Mouse (Mus musculus) right cerebral cortex, postnatal 14 days (tissue): ENCODE measurements around the gene Rbl1.
"Not testable (repeated sequence)": the region's sequence is repeated elsewhere in the genome, so short reads cannot be mapped to it uniquely, and the experiment has no call there.

Experiments used
- DNase-seq: peaks from one replicate; pipeline ENCODE4 v3.0.0; 2022

The Rbl1 gene

DNA sequence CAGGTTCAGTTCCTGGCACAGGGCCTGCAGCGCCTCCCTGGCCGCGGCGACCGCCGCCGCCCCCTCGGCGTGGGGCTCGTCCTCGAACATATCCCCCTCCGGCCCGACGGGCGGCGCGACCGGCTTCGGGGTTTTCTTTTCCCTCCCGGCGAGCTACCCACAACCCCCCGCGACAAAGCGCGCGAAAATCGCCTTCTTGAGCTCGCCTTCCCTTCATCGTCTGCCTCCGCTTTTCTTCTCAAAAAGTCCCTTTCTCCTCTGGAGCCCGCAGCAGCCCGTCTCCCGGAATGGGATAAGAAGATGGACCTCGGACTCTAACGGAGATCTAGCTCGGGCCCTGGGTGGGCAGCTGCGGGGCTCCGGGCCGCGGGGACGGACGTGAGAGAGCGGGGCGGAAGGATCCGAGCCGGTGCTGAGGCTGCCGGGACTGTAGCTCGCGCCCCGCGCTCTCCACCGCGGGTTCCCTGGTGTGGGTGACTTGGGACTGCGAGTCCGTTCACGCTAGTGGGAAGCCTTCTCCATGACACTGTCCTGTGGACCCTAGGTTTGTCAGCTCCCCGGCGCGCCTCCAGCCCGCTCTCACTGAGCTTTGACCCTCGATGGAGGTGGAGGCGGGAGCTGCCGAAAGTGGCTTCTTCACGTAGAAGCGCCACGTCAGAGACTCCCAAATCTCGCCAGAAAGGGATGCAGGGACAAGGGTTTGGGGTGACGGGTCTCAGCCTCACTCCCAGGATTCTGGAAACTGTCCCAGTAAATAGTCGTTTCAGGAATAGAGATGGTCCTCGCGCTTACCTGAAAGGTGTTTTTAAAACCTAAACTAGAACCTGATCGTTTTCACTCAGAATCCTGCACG, at the start of gene Rbl1:
Gene Rbl1 (minus strand): TSS at position 169 of the 853 bp plus-strand sequence.
- DNase-seq = peak; percentile 89

- no peak for DNase-seq
These were observed 43.8 kb upstream of the Rbl1 start for GRCm38 (mm10) chr2:157248111-157248510.

DNA sequence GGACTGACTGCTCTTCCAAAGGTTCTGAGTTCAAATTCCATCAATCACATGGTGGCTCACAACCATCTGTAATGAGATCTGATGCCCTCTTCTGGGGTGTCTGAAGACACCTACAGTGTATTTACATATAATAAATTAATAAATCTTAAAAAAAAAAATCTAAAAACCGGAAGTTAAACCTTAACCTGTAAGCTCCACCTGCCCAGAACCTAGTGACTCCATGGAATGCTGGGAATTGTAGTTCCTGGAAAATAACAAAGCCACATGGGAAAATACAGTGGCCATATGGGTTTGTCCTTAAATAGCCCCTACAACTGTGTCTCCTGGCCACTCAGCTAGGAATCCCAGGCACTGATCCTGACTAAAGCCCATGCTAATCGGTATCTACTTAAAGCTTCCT, 41.3 kb upstream of the Rbl1 start:
- no peak for DNase-seq

DNA sequence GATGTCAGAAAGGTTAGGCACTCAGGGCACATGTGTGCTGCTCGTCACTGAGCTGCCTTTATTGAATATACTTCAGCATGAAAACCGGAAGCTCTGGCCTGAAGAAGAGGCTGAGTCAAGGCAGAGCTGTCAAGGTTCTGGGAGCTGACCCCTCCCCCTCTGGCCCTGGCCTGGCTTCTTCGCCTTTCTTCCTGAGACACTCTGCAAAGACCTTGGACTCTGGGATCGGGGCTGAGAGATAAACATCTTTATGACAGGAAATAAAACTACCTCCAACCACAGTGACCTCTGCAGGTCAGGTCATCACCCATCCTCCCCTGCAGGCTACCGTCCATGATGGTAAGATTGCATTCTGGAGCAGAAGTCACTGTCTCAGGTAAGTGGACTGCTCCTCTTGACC, 40.7 kb upstream of the Rbl1 start:
- DNase-seq = no peak

- no peak for DNase-seq
These were observed 31.6 kb upstream of the Rbl1 start for GRCm38 (mm10) chr2:157235946-157236345.

- DNase-seq = not testable (repeated sequence)
These were observed 17.6 kb upstream of the Rbl1 start for GRCm38 (mm10) chr2:157221916-157222315.

DNA sequence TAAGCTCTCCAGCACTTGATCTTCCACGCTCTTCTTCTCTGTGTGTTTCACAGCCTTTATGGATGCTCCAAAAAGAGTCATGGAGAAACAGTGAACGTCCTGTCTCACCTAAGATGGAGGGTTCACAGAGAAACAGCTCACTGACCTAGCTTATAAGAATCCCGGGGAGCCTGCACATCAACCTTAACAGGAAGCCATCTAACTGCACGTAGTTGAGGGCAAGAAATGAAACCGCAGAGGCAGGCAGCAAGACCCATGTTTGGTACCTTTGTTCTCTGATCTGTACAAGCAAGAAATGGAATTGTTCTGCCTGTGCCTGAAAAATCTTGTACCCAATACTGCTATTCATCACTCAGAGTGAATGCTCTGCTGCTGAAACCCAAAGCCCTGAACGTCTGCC, 15.8 kb upstream of the Rbl1 start:
- DNase-seq = no peak

DNA sequence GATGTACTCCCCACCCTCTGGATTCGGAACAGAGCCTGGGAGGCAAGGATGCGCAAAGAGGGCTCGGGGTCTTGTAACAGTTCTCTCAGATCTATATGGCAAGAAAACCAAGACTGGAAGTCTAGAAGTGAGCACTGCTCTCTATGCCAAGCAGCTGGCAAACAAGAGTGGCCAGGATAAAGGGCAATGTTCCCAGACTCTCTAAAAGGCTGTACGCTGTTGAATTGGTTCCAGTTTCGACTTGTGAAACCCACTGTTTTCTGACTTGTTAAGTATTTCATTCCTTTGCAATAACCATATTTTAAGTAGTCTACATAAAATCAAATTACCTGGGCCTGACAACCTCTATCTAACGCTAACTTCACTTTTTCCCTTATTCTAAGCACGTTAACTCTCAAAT, 7.4 kb upstream of the Rbl1 start:
- no peak for DNase-seq

GRCm38 (mm10) chr2:157203459-157204365, 622 bp downstream of the Rbl1 start:
- peak; percentile 45 for DNase-seq

DNA sequence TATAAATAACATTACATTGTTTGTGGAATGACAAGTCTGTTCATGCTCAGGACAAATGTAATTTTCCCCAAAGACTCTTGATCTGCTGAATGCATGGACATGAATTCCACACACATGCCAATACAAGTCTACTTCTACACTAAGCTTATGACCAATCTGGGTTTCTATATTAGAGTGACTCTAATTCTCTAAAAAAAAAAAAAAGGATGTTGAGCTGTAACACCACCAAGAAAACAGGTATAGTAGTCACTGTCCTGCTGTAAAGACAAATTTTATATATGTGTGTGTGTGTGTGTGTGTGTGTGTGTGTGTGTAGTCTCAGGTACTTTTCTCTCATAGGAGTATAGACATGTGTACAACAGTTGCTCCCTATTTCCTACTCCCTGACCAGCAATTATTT, 1.3 kb downstream of the Rbl1 start:
- DNase-seq = no peak

DNA sequence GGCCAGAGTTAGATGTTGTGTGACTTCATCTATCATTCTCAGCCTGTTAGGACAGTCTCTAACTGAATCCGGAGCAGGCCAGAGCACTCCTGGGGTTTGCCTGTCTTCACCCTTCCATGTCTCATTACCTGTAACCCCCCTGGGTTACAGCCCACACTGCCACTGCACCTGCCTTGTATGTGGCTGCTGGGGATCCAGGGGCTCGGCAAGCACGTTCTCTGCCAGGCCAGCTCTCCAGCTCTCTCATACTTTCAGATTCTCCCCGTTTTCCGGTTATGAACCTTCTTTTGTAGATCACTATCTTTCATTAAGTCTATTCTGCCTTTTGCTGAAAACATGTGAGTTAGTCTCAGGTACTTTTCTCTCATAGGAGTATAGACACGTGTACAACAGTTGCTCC, 2.0 kb downstream of the Rbl1 start:
- DNase-seq = no peak

GRCm38 (mm10) chr2:157201081-157201830, 3.1 kb downstream of the Rbl1 start:
- no peak for DNase-seq

DNA sequence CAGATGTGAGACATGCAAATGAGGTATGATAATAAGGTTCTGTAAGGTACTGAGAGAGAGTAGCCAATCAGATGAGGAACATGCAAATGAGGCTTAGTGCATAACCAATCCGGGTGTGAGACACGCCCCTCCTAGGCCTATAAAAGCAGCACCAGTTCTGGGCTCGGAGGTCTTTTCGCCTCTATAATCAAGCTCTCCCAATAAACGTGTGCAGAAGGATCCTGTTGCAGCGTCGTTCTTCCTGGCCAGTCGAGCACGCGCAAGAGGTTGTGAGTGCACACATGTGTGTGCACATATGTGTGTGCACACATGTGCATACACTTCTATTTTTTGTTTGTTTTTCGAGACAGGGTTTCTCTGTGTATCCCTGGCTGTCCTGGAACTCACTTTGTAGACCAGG, 5.9 kb downstream of the Rbl1 start:
- not testable (repeated sequence) for DNase-seq

- no peak for DNase-seq
These were observed 13.7 kb downstream of the Rbl1 start for GRCm38 (mm10) chr2:157190651-157191050.

DNA sequence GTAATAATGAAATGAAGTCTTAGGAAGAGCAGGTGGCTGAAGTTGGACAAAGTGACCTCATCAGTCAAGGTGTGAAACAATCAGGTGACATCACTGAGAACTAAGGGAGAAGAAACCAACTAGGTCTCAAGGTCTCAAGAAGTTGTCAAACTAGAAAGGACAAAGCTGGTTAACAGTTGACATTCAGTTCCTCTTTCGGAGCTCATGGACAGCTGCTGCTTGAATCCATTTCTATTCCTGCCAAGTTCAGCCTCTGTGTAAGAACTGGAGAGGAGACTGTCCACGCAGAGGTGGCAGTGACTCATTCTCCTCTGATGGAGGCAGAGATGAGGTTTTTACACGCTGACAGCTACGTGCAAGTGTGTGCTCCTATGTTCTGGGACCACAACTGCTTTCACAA, 17.1 kb downstream of the Rbl1 start:
- no peak for DNase-seq

- no peak for DNase-seq
These were observed 17.8 kb downstream of the Rbl1 start for GRCm38 (mm10) chr2:157186504-157186903.

- no peak for DNase-seq
These were observed 19.2 kb downstream of the Rbl1 start for GRCm38 (mm10) chr2:157185022-157185660.

DNA sequence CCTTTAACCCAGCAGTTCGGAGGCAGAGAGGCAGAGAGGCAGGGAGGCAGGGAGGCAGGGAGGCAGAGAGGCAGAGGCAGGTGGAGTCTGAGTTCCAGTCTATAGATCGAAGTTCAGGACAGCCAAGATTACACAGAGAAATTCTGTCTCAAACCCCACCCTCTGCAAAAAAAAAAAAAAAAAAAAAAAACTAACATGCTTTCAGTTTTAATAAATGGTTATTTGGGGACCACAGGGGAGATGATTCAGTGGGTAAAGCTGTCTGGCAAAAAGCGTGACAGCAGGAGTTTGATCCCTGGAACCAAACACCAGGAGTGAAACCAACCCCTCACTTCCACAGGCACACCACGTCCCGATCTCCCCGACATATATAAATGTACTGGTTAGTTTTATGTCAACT, 26.2 kb downstream of the Rbl1 start:
- no peak for DNase-seq

DNA sequence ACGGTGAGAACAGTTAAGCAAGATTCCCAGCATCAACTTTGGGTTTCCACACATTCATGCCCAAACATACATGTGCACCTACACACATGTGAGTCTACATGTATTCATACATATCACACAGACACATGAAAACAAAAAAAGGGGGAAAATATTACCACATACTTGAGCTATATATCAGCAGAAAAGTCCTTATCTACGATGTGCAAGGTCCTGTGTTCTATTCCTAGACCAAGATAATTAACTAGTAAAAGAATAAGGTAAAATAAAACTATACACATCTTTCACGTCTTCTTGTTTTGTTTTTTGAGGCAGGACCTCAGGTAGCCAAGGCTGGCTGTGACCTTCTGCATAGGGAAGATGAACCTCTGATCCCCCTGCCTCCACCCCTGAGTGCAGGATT, 28.1 kb downstream of the Rbl1 start:
- DNase-seq = no peak

GRCm38 (mm10) chr2:157174416-157174815, 29.9 kb downstream of the Rbl1 start:
- no peak for DNase-seq

GRCm38 (mm10) chr2:157173555-157173954, 30.8 kb downstream of the Rbl1 start:
- DNase-seq = no peak

- DNase-seq = no peak
These were observed 31.4 kb downstream of the Rbl1 start for GRCm38 (mm10) chr2:157172984-157173383.

GRCm38 (mm10) chr2:157170626-157171025, 33.7 kb downstream of the Rbl1 start:
- DNase-seq = no peak
